Mouse (Mus musculus) MEL (cell line): ENCODE data around the gene Ncam1. TPM values are rescaled to one million over a fixed set of nuclear protein-coding genes. Genes with fewer than 3 reads are reported as not detected.

Experiments used
- DNase-seq: peaks from one replicate; pipeline ENCODE4 v3.0.0; 2011; ENCODE audit warnings: low read depth, low spot score
- H3K27ac ChIP-seq: 2 replicates; pipeline ENCODE4 v1.5.1; 2012; ENCODE audit warnings: low read depth, mild to moderate bottlenecking, control low read depth, low read length, moderate library complexity; ENCODE audit not compliant: control insufficient read depth
- H3K27me3 ChIP-seq, 2 experiments: fragments of 150-350 bp in 1 of 2; sonication (generic) in 1 of 2; 2 replicates each; pipeline ENCODE4 v1.6.1; 2012; ENCODE audit warnings: low read length in 2 of 2, mild to moderate bottlenecking in 2 of 2, improper control_type of control experiment in 1 of 2, moderate library complexity in 1 of 2; ENCODE audit not compliant: insufficient read depth in 2 of 2, control insufficient read depth in 1 of 2
- H3K36me3 ChIP-seq, 2 experiments: 2 replicates each; pipeline ENCODE4 v1.6.1; 2012 to 2014; ENCODE audit warnings: low read length in 2 of 2, improper control_type of control experiment in 1 of 2, inconsistent platforms in 1 of 2, mild to moderate bottlenecking in 1 of 2; ENCODE audit not compliant: insufficient read depth in 2 of 2, control insufficient read depth in 1 of 2
- H3K4me1 ChIP-seq, 2 experiments: fragments of 150-350 bp in 1 of 2; sonication (generic) in 1 of 2; 2 replicates each; pipeline ENCODE4 v1.6.1; 2012; ENCODE audit warnings: low read length in 2 of 2, improper control_type of control experiment in 1 of 2, mild to moderate bottlenecking in 1 of 2; ENCODE audit not compliant: insufficient read depth in 2 of 2, control insufficient read depth in 1 of 2
- H3K4me3 ChIP-seq, 2 experiments: fragments of 150-350 bp in 1 of 2; sonication (generic) in 1 of 2; 2 replicates each; pipeline ENCODE4 v1.5.1; 2012; ENCODE audit warnings: low read depth in 2 of 2, low read length in 2 of 2, mild to moderate bottlenecking in 2 of 2, moderate library complexity in 2 of 2, control low read depth in 1 of 2, improper control_type of control experiment in 1 of 2; ENCODE audit not compliant: control insufficient read depth in 1 of 2, insufficient read depth in 1 of 2
- H3K79me2 ChIP-seq: 2 replicates; pipeline ENCODE4 v1.6.1; 2012; ENCODE audit warnings: mild to moderate bottlenecking, low read length, moderate library complexity; ENCODE audit not compliant: control insufficient read depth, poor library complexity, insufficient read depth
- H3K9ac ChIP-seq: 2 replicates; pipeline ENCODE4 v1.6.1; 2012; ENCODE audit warnings: low read depth, mild to moderate bottlenecking, control low read depth, low read length, moderate library complexity; ENCODE audit not compliant: control insufficient read depth, poor library complexity, severe bottlenecking
- H3K9me3 ChIP-seq: fragments of 150-350 bp; sonication (generic); replicated peaks from 2 replicates; pipeline ENCODE4 v1.6.1; 2012; ENCODE audit warnings: mild to moderate bottlenecking, low read length, improper control_type of control experiment, moderate library complexity; ENCODE audit not compliant: insufficient read depth
- CHD2 ChIP-seq: IDR thresholded peaks from 2 replicates; pipeline ENCODE4 v1.6.1; 2011; ENCODE audit warnings: low read length, improper control_type of control experiment
- CTCF ChIP-seq, 3 experiments: IDR thresholded peaks in 2 of 3; conservative IDR thresholded peaks in 1 of 3; 2 replicates each; pipeline ENCODE4 v1.5.1; 2011 to 2012; ENCODE audit warnings: low read length in 3 of 3, low read depth in 2 of 3, mild to moderate bottlenecking in 2 of 3, improper control_type of control experiment in 1 of 3, inconsistent platforms in 1 of 3, mixed read lengths in 1 of 3, moderate library complexity in 1 of 3; ENCODE audit not compliant: control insufficient read depth in 1 of 3, insufficient read depth in 1 of 3, poor library complexity in 1 of 3, severe bottlenecking in 1 of 3
- E2F4 ChIP-seq: IDR thresholded peaks from 2 replicates; pipeline ENCODE4 v1.6.1; 2011; ENCODE audit warnings: low read depth, low read length, improper control_type of control experiment, borderline replicate concordance
- GATA1 ChIP-seq: IDR thresholded peaks from 2 replicates; pipeline ENCODE4 v1.6.1; 2011; ENCODE audit warnings: low read depth, low read length, improper control_type of control experiment
- MAFK ChIP-seq: IDR thresholded peaks from 2 replicates; pipeline ENCODE4 v1.6.1; 2011; ENCODE audit warnings: low read depth, mild to moderate bottlenecking, low read length, improper control_type of control experiment, borderline replicate concordance
- MEF2A ChIP-seq: IDR thresholded peaks from 2 replicates; pipeline ENCODE4 v1.6.1; 2014; ENCODE audit warnings: low read depth, mild to moderate bottlenecking, inconsistent platforms, low read length, improper control_type of control experiment; ENCODE audit not compliant: poor library complexity, insufficient replicate concordance, severe bottlenecking; ENCODE audit errors: extremely low read depth
- MYC ChIP-seq: IDR thresholded peaks from 2 replicates; pipeline ENCODE4 v1.6.1; 2011; ENCODE audit warnings: low read depth, mild to moderate bottlenecking, low read length, improper control_type of control experiment, moderate library complexity
- NELFE ChIP-seq: IDR thresholded peaks from 2 replicates; pipeline ENCODE4 v1.6.1; 2011; ENCODE audit warnings: low read depth, low read length, improper control_type of control experiment
- POLR2AphosphoS2 ChIP-seq: IDR thresholded peaks from 2 replicates; pipeline ENCODE4 v1.6.1; 2011; ENCODE audit warnings: low read length, improper control_type of control experiment
- RAD21 ChIP-seq: IDR thresholded peaks from 2 replicates; pipeline ENCODE4 v1.6.1; 2011; ENCODE audit warnings: mild to moderate bottlenecking, low read depth, low read length, improper control_type of control experiment
- RCOR1 ChIP-seq: IDR thresholded peaks from 2 replicates; pipeline ENCODE4 v1.6.1; 2012; ENCODE audit warnings: low read depth, mild to moderate bottlenecking, inconsistent platforms, low read length, improper control_type of control experiment
- SMC3 ChIP-seq: IDR thresholded peaks from 2 replicates; pipeline ENCODE4 v1.6.1; 2011; ENCODE audit warnings: low read depth, low read length, improper control_type of control experiment
- TBP ChIP-seq: IDR thresholded peaks from 2 replicates; pipeline ENCODE4 v1.8.0; 2011; ENCODE audit warnings: low read depth, low read length, improper control_type of control experiment
- TCF12 ChIP-seq: IDR thresholded peaks from 2 replicates; pipeline ENCODE4 v1.6.1; 2014; ENCODE audit warnings: low read depth, mild to moderate bottlenecking, inconsistent platforms, low read length, improper control_type of control experiment, moderate library complexity
- UBTF ChIP-seq: IDR thresholded peaks from 2 replicates; pipeline ENCODE4 v1.6.1; 2012; ENCODE audit warnings: low read depth, mild to moderate bottlenecking, inconsistent platforms, low read length, improper control_type of control experiment, moderate library complexity, borderline replicate concordance; ENCODE audit not compliant: insufficient read depth
- USF2 ChIP-seq, 2 experiments: IDR thresholded peaks; 2 replicates each; pipeline ENCODE4 v1.6.1; 2011 to 2012; ENCODE audit warnings: improper control_type of control experiment in 2 of 2, low read length in 2 of 2, borderline replicate concordance in 1 of 2, inconsistent platforms in 1 of 2, low read depth in 1 of 2, mild to moderate bottlenecking in 1 of 2; ENCODE audit not compliant: insufficient read depth in 1 of 2
- ZC3H11A ChIP-seq: IDR thresholded peaks from 2 replicates; pipeline ENCODE4 v1.6.1; 2012; ENCODE audit warnings: low read depth, mild to moderate bottlenecking, inconsistent platforms, low read length, improper control_type of control experiment
- ZKSCAN1 ChIP-seq: IDR thresholded peaks from 2 replicates; pipeline ENCODE4 v1.6.1; 2012; ENCODE audit warnings: low read depth, mild to moderate bottlenecking, inconsistent platforms, low read length, improper control_type of control experiment, moderate library complexity
- polyA plus RNA-seq, 2 experiments: library from polyadenylated mRNA; stranded (reverse) in 1 of 2; unstranded in 1 of 2; fragments of >175 nt in 1 of 2; fragments of >200 nt in 1 of 2; gene quantifications; 2 replicates each; pipeline versions ENCODE4 v1.2.1 to v1.2.4; 2012; ENCODE audit warnings: low replicate concordance in 2 of 2, low read depth in 1 of 2; ENCODE audit not compliant: insufficient read length in 2 of 2, insufficient read depth in 1 of 2, missing spikeins in 1 of 2
- total RNA-seq: library from RNA; depleted of rRNA; stranded (reverse); fragments of 300-350 nt; gene quantifications from 2 replicates; pipeline ENCODE4 v1.2.3, GENCODE M21; 2012; rRNA removed

Ncam1 gene
- total RNA-seq = not detected in 2 replicates
- polyA plus RNA-seq = not detected

DNA sequence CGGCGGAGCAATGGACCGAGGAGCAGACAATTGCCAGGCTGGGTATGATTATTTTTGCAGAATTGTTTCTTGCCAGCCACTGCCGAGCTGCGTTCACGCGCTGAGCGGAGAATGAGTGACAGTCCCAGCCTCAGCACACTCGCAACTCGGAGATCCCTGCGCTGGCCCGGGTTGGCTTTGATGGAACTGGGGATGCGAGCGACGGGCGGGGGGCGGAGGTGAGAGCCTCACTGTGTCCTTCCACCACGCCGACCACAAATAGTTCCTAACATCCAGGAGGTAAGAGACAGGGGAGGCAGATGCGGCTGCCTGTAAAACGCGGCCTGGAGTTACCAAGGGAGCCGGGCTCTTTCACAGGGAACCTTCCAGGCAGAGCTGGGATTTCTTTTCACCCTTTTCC lies at the start of gene Ncam1:
Gene Ncam1, minus strand, starts transcription at position 120 of the 400 bp plus-strand sequence.
- DNase-seq = no peak
- TF ChIP-seq E2F4 = no peak
- no peak for TF ChIP-seq CHD2
- no peak for TF ChIP-seq USF2 (IDR thresholded peaks at IDR 0.05; ENCODE audit: borderline replicate concordance in 1 of 2, insufficient read depth in 1 of 2, low read depth in 1 of 2, low read length in 2 of 2)
- TF ChIP-seq RAD21 = no peak
- no peak for TF ChIP-seq UBTF
- no peak for TF ChIP-seq MEF2A
- TF ChIP-seq MAFK = no peak
- no peak for TF ChIP-seq RCOR1
- no peak for TF ChIP-seq SMC3
- no peak for TF ChIP-seq ZKSCAN1
- TF ChIP-seq TCF12 = no peak
- TF ChIP-seq, all 39 proteins: peak for 0

GRCm38 (mm10) chr9:49834013-49834412 lies 35.3 kb upstream of the Ncam1 start:
- Histone ChIP-seq H3K79me2 (no peaks in the 10 kb centered on the region), H3K27ac (no peak overlapping the region), H3K4me1 (no peaks in the 10 kb centered on the region)
- TF ChIP-seq GATA1 (no peak), ZC3H11A (no peak), TBP (no peak), MYC (no peak), CTCF (IDR thresholded peaks at IDR 0.05 in 2 of 3, conservative IDR thresholded peaks at IDR 0.05 in 1 of 3; ENCODE audit: control insufficient read depth in 1 of 3, insufficient read depth in 1 of 3, low read depth in 2 of 3, low read length in 3 of 3, poor library complexity in 1 of 3, severe bottlenecking in 1 of 3) (no peak), POLR2AphosphoS2 (no peak), NELFE (no peak)
- TF ChIP-seq, all 39 proteins: peak for 0
- H3K9ac ChIP-seq = no peak overlapping the region
- no peak for DNase-seq
- no peaks in the 10 kb centered on the region for H3K36me3 ChIP-seq
- H3K9me3 ChIP-seq = no peaks in the 10 kb centered on the region
- H3K27me3 ChIP-seq = no peaks in the 10 kb centered on the region
- H3K4me3 ChIP-seq = no peak overlapping the region

More for the DNA sequence above, at the start of gene Ncam1:
- Histone ChIP-seq H3K4me3 (no peak within 1 kb of the TSS), H3K4me1 (no peaks in the 10 kb centered on the region), H3K27me3 (no peaks in the 10 kb centered on the region), H3K27ac (no peak within 1 kb of the TSS), H3K9me3 (no peaks in the 10 kb centered on the region), H3K36me3 (no peaks in the 10 kb centered on the region), H3K9ac (no peak within 1 kb of the TSS), H3K79me2 (no peaks in the 10 kb centered on the region)
